Mouse (Mus musculus): Measurements from ENCODE around the gene Hspa12a. TPM values are rescaled to one million over a fixed set of nuclear protein-coding genes. Genes with fewer than 3 reads are reported as not detected.
A peak's percentile ranks its signal among the peaks of the same experiment; 100 is the strongest.

Gene Hspa12a
- polyA plus RNA-seq, 1 experiment from 2014 or later = 18.7 TPM

- WGBS = 95% methylated on average over 8 of the region's 8 CpGs
- Histone ChIP-seq H3K36me3 (ENCODE audit: poor library complexity, severe bottlenecking) (no peaks in the 10 kb centered on the region), H3K4me2 (no peak overlapping the region), H3K4me3 (no peak overlapping the region), H3K9ac (no peak overlapping the region), H3K9me3 (replicated peaks) (no peaks in the 10 kb centered on the region), H3K27me3 (peaks cover 45% of the 10 kb centered on the region), H3K27ac (no peak overlapping the region), H3K4me1 (peaks cover 5% of the 10 kb centered on the region; the same call in 1 of the 2 replicates)
- ATAC-seq = no peak
Measured at GRCm38 (mm10) chr19:58954779-58955178, 11.3 kb upstream of the Hspa12a start.

- no peaks in the 10 kb centered on the region for H3K9me3 ChIP-seq (replicated peaks)
- H3K27me3 ChIP-seq = peaks cover 48% of the 10 kb centered on the region
- no peaks in the 10 kb centered on the region for H3K36me3 ChIP-seq (ENCODE audit: poor library complexity, severe bottlenecking)
- H3K9ac ChIP-seq = no peak overlapping the region
- H3K4me3 ChIP-seq = no peak overlapping the region
- WGBS = 82% methylated on average over 12 of the region's 13 CpGs
- ATAC-seq = no peak
- H3K27ac ChIP-seq = no peak overlapping the region
- H3K4me1 ChIP-seq = peaks cover 5% of the 10 kb centered on the region; the same call in 1 of the 2 replicates
- no peak overlapping the region for H3K4me2 ChIP-seq
Measured at GRCm38 (mm10) chr19:58952236-58952635, 8.8 kb upstream of the Hspa12a start.

- H3K36me3 ChIP-seq (ENCODE audit: poor library complexity, severe bottlenecking) = no peaks in the 10 kb centered on the region
- ATAC-seq = no peak
- no peak overlapping the region for H3K27ac ChIP-seq
- no peak overlapping the region for H3K4me2 ChIP-seq
- H3K27me3 ChIP-seq = peaks cover 56% of the 10 kb centered on the region
- H3K9ac ChIP-seq = no peak overlapping the region
- peaks cover 5% of the 10 kb centered on the region; the same call in 1 of the 2 replicates for H3K4me1 ChIP-seq
- H3K4me3 ChIP-seq = no peak overlapping the region
- H3K9me3 ChIP-seq (replicated peaks) = no peaks in the 10 kb centered on the region
- WGBS = 77% methylated on average over 3 of the region's 3 CpGs
Measured at GRCm38 (mm10) chr19:58951521-58951920, 8.1 kb upstream of the Hspa12a start.

- Histone ChIP-seq H3K4me3 (no peak overlapping the region), H3K27ac (no peak overlapping the region), H3K4me1 (peaks cover 15% of the 10 kb centered on the region), H3K9me3 (replicated peaks) (no peaks in the 10 kb centered on the region), H3K36me3 (ENCODE audit: poor library complexity, severe bottlenecking) (no peaks in the 10 kb centered on the region), H3K9ac (no peak overlapping the region), H3K4me2 (no peak overlapping the region), H3K27me3 (peaks cover 47% of the 10 kb centered on the region)
- 89% methylated on average over 7 of the region's 7 CpGs for WGBS
- no peak for ATAC-seq
Measured at GRCm38 (mm10) chr19:58945959-58946358, 2.5 kb upstream of the Hspa12a start.

GRCm38 (mm10) chr19:58933062-58933461, 10.4 kb downstream of the Hspa12a start:
- Histone ChIP-seq H3K36me3 (ENCODE audit: poor library complexity, severe bottlenecking) (no peaks in the 10 kb centered on the region), H3K9me3 (replicated peaks) (no peaks in the 10 kb centered on the region), H3K4me2 (no peak overlapping the region), H3K4me3 (no peak overlapping the region), H3K27ac (no peak overlapping the region), H3K27me3 (peaks cover 83% of the 10 kb centered on the region), H3K4me1 (peaks cover 45% of the 10 kb centered on the region), H3K9ac (no peak overlapping the region)
- WGBS = 1% methylated on average over 4 of the region's 4 CpGs
- 0 out of 2 replicates have a peak, but pooled peaks have one; percentile 22 for ATAC-seq

GRCm38 (mm10) chr19:58931081-58931800, 12.2 kb downstream of the Hspa12a start:
- WGBS = 8% methylated on average over 16 of the region's 16 CpGs
- ATAC-seq = peak; percentile 77
- H3K4me3 ChIP-seq = no peak overlapping the region
- no peaks in the 10 kb centered on the region for H3K36me3 ChIP-seq (ENCODE audit: poor library complexity, severe bottlenecking)
- H3K27ac ChIP-seq = peak overlapping the region; percentile 15
- no peaks in the 10 kb centered on the region for H3K9me3 ChIP-seq (replicated peaks)
- H3K27me3 ChIP-seq = peaks cover 86% of the 10 kb centered on the region
- peak overlapping the region; percentile 38 for H3K4me2 ChIP-seq
- H3K4me1 ChIP-seq = peaks cover 39% of the 10 kb centered on the region
- H3K9ac ChIP-seq = peak overlapping the region; percentile 41; the same call in 1 of the 2 replicates

- Histone ChIP-seq H3K27ac (no peak overlapping the region), H3K4me1 (peaks cover 23% of the 10 kb centered on the region), H3K36me3 (ENCODE audit: poor library complexity, severe bottlenecking) (no peaks in the 10 kb centered on the region), H3K9ac (no peak overlapping the region), H3K4me2 (peak overlapping the region; percentile 42), H3K27me3 (peaks cover 61% of the 10 kb centered on the region), H3K9me3 (replicated peaks) (no peaks in the 10 kb centered on the region), H3K4me3 (no peak overlapping the region)
- 12% methylated on average over 7 of the region's 7 CpGs for WGBS
- peak; percentile 63 for ATAC-seq
Measured at GRCm38 (mm10) chr19:58919148-58919547, 24.3 kb downstream of the Hspa12a start.

- Histone ChIP-seq H3K9me3 (replicated peaks) (no peaks in the 10 kb centered on the region), H3K4me1 (peaks cover 23% of the 10 kb centered on the region), H3K4me3 (0 out of 2 replicates have a peak overlapping the region, but pooled peaks have one; percentile 0), H3K9ac (no peak overlapping the region), H3K27ac (no peak overlapping the region), H3K27me3 (peaks cover 59% of the 10 kb centered on the region), H3K4me2 (peak overlapping the region; percentile 42), H3K36me3 (ENCODE audit: poor library complexity, severe bottlenecking) (no peaks in the 10 kb centered on the region)
- no peak for ATAC-seq
- 6% methylated on average over 11 of the region's 11 CpGs for WGBS
Measured at GRCm38 (mm10) chr19:58918597-58918996, 24.9 kb downstream of the Hspa12a start.

- 86% methylated on average over 6 of the region's 6 CpGs for WGBS
- H3K36me3 ChIP-seq (ENCODE audit: poor library complexity, severe bottlenecking) = no peaks in the 10 kb centered on the region
- H3K27ac ChIP-seq = no peak overlapping the region
- no peak for ATAC-seq
- no peak overlapping the region for H3K4me3 ChIP-seq
- no peak overlapping the region for H3K9ac ChIP-seq
- peaks cover 13% of the 10 kb centered on the region for H3K4me1 ChIP-seq
- H3K27me3 ChIP-seq = peaks cover 73% of the 10 kb centered on the region
- no peaks in the 10 kb centered on the region for H3K9me3 ChIP-seq (replicated peaks)
- H3K4me2 ChIP-seq = no peak overlapping the region
Measured at GRCm38 (mm10) chr19:58913301-58913700, 30.2 kb downstream of the Hspa12a start.

- Histone ChIP-seq H3K4me3 (peak overlapping the region; percentile 32), H3K27ac (0 out of 2 replicates have a peak overlapping the region, but pooled peaks have one; percentile 3), H3K4me1 (peaks cover 17% of the 10 kb centered on the region), H3K9me3 (replicated peaks) (no peaks in the 10 kb centered on the region), H3K36me3 (ENCODE audit: poor library complexity, severe bottlenecking) (no peaks in the 10 kb centered on the region), H3K4me2 (peak overlapping the region; percentile 55), H3K9ac (peak overlapping the region; percentile 45; the same call in 1 of the 2 replicates), H3K27me3 (peaks cover 63% of the 10 kb centered on the region)
- WGBS = 7% methylated on average over 9 of the region's 9 CpGs
- peak; percentile 82 for ATAC-seq
Measured at GRCm38 (mm10) chr19:58911386-58911785, 32.1 kb downstream of the Hspa12a start.

GRCm38 (mm10) chr19:58910941-58911368, 32.5 kb downstream of the Hspa12a start:
- 0 out of 2 replicates have a peak overlapping the region, but pooled peaks have one; percentile 3 for H3K27ac ChIP-seq
- no peaks in the 10 kb centered on the region for H3K9me3 ChIP-seq (replicated peaks)
- H3K36me3 ChIP-seq (ENCODE audit: poor library complexity, severe bottlenecking) = no peaks in the 10 kb centered on the region
- peak overlapping the region; percentile 32 for H3K4me3 ChIP-seq
- peaks cover 63% of the 10 kb centered on the region for H3K27me3 ChIP-seq
- peaks cover 17% of the 10 kb centered on the region for H3K4me1 ChIP-seq
- 2% methylated on average over 11 of the region's 11 CpGs for WGBS
- peak overlapping the region; percentile 55 for H3K4me2 ChIP-seq
- ATAC-seq = peak; percentile 46
- H3K9ac ChIP-seq = peak overlapping the region; percentile 45; the same call in 1 of the 2 replicates

GRCm38 (mm10) chr19:58908018-58908417, 35.4 kb downstream of the Hspa12a start:
- peaks cover 13% of the 10 kb centered on the region for H3K4me1 ChIP-seq
- 92% methylated on average over 10 of the region's 10 CpGs for WGBS
- H3K4me3 ChIP-seq = no peak overlapping the region
- no peak for ATAC-seq
- peaks cover 60% of the 10 kb centered on the region for H3K27me3 ChIP-seq
- no peaks in the 10 kb centered on the region for H3K9me3 ChIP-seq (replicated peaks)
- no peak overlapping the region for H3K27ac ChIP-seq
- no peaks in the 10 kb centered on the region for H3K36me3 ChIP-seq (ENCODE audit: poor library complexity, severe bottlenecking)
- no peak overlapping the region for H3K4me2 ChIP-seq
- H3K9ac ChIP-seq = no peak overlapping the region
